Mouse (Mus musculus) layer of hippocampus, postnatal 14 days (tissue): ENCODE data around the gene Mxra7. TPM values are rescaled to one million over a fixed set of nuclear protein-coding genes. Genes with fewer than 3 reads are reported as not detected.
"Not testable (repeated sequence)": the region's sequence is repeated elsewhere in the genome, so short reads cannot be mapped to it uniquely, and the experiment has no call there.

Experiments
- DNase-seq, 2 experiments: peaks; one replicate each; pipeline ENCODE4 v3.0.0; 2021 to 2022; ENCODE audit warnings: low spot score in 2 of 2, mixed read lengths in 1 of 2
- total RNA-seq, 2 experiments: library from RNA; stranded (reverse); gene quantifications; 2 replicates each; pipeline ENCODE4 v1.2.3; 2021

Gene Mxra7
- total RNA-seq, 2 experiments from 2014 or later, result 22.2 to 22.8 TPM

- DNase-seq, result no peak
Measured at GRCm38 (mm10) chr11:116847187-116848085, 19.6 kb upstream of the Mxra7 start.

- no peak for DNase-seq
Measured at GRCm38 (mm10) chr11:116846593-116847181, 18.8 kb upstream of the Mxra7 start.

GRCm38 (mm10) chr11:116843261-116844233, 15.7 kb upstream of the Mxra7 start, which contains the start of the genes Mettl23 and Jmjd6:
Gene Mettl23 (plus strand): TSS chr11:116843278.
Gene Jmjd6 (minus strand): TSS chr11:116843449.
- peak; percentile 96 to 98 for DNase-seq

- peak; percentile 64 to 72 for DNase-seq
Measured at GRCm38 (mm10) chr11:116842531-116843260, 14.8 kb upstream of the Mxra7 start.

GRCm38 (mm10) chr11:116840748-116841147, 12.9 kb upstream of the Mxra7 start:
- DNase-seq, result no peak

GRCm38 (mm10) chr11:116839601-116840000, 11.8 kb upstream of the Mxra7 start:
- no peak for DNase-seq

GRCm38 (mm10) chr11:116838936-116839335, 11.1 kb upstream of the Mxra7 start:
- DNase-seq, result no peak

- no peak for DNase-seq
Measured at GRCm38 (mm10) chr11:116837441-116837840, 9.6 kb upstream of the Mxra7 start.

GRCm38 (mm10) chr11:116836283-116836682, 8.4 kb upstream of the Mxra7 start:
- no peak for DNase-seq

GRCm38 (mm10) chr11:116834954-116835353, 7.1 kb upstream of the Mxra7 start:
- no peak for DNase-seq

GRCm38 (mm10) chr11:116832172-116832685, 4.4 kb upstream of the Mxra7 start:
- DNase-seq, result no peak

- no peak for DNase-seq
Measured at GRCm38 (mm10) chr11:116826550-116827504, 1.0 kb downstream of the Mxra7 start.

GRCm38 (mm10) chr11:116825230-116825629, 2.6 kb downstream of the Mxra7 start:
- no peak for DNase-seq

GRCm38 (mm10) chr11:116823885-116824284, 4.0 kb downstream of the Mxra7 start:
- not testable (repeated sequence) for DNase-seq

GRCm38 (mm10) chr11:116823255-116823654, 4.6 kb downstream of the Mxra7 start:
- no peak for DNase-seq

- DNase-seq, result no peak
Measured at GRCm38 (mm10) chr11:116822626-116823025, 5.2 kb downstream of the Mxra7 start.

- DNase-seq, result no peak
Measured at GRCm38 (mm10) chr11:116822215-116822614, 5.6 kb downstream of the Mxra7 start.

GRCm38 (mm10) chr11:116821057-116821940, 6.5 kb downstream of the Mxra7 start:
- DNase-seq, result no peak
